Mouse (Mus musculus) ES-Bruce4 (cell line): Measurements from ENCODE around the gene Sox4.

Experiments
- CTCF ChIP-seq: IDR thresholded peaks from one replicate; pipeline ENCODE4 v1.8.1; 2011; ENCODE audit warnings: low read depth, low read length
- EP300 ChIP-seq: IDR thresholded peaks from 2 replicates; pipeline ENCODE4 v1.6.1; 2011; ENCODE audit warnings: low read depth, low read length; ENCODE audit not compliant: insufficient read depth

DNA sequence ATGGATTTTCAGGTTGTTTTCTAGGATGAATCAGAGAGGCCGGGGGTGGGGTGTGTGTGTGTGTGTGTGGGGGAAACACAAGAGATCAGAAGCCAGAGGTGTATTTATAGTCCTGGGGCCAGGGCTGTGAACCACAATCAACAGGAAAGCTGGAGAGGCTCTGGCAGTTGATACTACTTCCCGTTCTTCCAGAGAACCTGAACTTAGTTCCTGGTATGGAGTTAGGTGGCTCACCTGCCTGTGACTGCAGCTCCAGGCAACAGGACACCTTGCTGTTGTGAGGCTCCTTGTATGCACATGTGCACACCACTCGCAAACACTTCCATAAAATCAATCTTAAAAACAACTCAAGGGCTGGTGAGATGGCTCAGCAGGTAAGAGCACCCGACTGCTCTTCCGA, 7.8 kb downstream of the Sox4 start:
- TF ChIP-seq CTCF (no peak), EP300 (no peak)
